Mouse (Mus musculus) heart, adult 8-10 months (tissue): ENCODE results near the gene Entpd1. TPM values are rescaled to one million over a fixed set of nuclear protein-coding genes. Genes with fewer than 3 reads are reported as not detected.

ENCODE experiments used
- DNase-seq: peaks from one replicate; pipeline ENCODE4 v3.0.0; 2022; ENCODE audit warnings: low spot score
- total RNA-seq, 4 experiments: library from RNA; stranded (reverse); gene quantifications; 2 replicates each; pipeline ENCODE4 v1.2.4; 2022

Gene Entpd1
- total RNA-seq, 4 experiments from 2014 or later, result 17.5 to 21.0 (median 19.8) TPM

DNA sequence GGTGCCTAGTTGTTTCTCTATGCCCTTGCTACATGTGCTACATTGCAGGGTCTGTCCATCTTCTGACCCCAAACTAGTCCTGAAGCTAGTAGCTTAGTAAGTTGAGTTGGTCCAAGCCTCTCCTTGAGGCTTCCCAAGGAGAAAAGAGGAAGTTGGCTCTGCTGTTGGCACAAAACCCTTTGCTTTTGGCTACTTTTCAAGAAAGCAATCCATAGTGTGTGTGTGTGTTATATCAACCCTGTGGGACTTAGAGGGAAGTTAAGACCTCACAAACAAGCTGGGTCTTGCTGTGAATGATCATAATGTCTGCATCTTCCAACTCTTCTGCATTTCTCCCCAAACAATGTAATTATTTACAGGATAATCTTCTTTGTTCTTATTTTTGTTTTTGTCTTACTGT is 16.8 kb downstream of the Entpd1 start:
- no peak for DNase-seq

DNA sequence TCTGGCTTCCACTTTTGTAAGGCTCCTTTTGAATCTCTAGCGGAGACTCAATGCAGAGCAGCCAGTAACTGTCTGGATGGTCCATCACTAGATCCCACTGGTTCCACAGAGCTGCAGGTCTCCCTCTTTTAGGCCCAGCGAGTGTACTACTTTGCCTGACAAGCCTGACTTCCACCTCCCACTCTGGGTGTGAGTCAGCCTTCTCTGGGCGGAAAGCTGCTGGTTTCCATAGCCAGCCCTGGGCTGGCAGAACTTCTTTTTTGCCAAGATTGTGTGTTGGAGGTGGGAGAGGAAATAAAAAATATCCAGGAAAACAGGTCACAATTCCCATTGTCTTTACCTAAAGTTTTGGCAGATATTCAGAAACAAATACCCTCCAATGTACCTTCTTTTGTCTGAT is 17.9 kb downstream of the Entpd1 start:
- no peak for DNase-seq

DNA sequence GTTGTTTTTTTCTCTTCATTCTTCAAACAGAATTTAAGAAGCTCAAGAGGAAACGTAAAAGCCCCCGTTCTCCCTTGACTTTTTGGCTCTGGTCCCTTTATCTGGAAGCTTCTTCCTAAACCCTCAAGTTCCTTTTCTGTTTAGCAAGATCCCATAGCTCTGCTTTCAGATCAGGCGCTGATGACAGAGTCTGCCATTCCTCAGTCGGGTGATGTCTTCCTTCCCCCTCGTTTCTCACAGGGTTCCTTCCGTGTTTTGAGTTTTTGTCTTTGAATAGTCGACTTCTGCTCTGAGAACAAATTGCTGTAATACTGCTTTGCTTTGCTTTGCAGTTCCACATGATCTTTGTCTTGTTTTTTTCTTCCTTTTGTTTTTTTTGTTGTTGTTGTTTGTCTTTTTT is 18.4 kb downstream of the Entpd1 start:
- peak; percentile 53 for DNase-seq

DNA sequence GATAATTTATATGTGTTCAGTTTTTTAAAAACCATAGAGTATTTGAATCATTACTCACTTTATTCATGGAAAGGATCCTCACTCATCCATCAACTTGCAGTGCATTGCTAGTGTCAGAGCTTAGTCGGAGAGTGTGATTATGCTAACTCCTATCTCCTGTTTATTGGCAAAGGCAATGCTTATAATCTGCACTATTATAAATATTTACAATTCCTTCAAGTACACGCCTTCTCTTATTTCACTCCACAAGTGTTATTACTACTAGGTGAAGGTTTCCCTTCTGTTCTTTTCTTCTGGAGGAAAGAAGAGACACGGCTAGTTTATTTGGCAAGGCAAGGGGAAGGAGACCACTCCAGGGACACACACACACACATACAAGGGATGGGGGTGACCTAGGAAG is 20.0 kb downstream of the Entpd1 start:
- no peak for DNase-seq

DNA sequence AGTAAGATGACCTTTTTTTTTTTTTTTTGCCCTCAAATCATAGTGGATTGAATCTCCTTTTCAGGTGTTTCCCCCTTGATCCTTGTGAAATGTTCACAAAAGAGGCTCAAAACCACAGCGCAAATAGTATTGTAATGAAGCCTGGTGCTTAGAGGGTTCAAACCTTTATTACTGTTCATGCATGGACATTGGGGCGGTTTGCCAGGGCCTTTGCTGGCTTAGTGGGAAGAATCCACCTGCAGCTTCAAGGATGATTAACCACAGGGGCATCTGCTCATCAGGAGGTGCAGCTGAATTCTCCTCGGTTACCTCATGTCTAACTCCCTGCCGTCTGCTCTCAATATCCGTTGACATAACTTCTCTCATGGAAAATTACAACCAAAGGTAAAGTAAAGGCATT is 20.5 kb downstream of the Entpd1 start:
- no peak for DNase-seq

DNA sequence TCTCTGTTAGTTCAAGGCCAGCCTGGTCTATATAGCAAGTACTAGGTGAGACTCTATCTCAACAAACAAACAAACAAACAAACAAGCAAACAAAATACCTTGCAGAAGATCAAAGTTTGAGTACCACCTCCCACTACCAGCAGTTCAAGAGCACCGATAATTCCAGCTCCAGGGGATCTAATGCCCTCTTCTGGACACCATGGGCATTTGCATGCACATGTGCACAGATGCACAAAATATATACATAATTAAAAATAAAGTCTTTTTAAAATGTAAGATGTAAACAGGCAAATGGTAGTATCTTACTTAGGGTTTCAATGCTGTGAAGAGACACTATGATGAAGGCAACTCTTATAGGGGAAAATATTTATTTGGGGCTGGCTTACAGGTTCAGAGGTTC is 21.0 kb downstream of the Entpd1 start:
- no peak for DNase-seq

DNA sequence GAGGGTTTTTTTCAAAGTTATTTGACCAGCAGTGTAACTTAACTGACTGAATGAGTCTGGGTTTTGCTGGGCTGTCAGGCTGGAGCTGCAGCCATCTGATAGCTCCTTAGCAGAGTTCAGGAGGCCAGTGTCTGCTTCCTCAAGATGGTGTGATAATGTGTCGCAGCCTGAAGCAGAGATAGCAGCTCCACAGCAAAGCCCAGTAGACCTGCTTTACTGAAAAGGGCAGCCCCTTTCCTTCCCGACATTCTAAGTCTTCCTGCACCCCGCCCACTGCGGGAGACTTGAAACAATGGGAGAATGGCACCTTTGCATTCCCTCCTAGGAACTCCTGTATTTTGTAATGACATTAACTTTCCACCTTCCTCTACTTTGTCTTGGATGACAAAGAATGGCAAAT is 24.9 kb downstream of the Entpd1 start:
- DNase-seq, result peak; percentile 71

DNA sequence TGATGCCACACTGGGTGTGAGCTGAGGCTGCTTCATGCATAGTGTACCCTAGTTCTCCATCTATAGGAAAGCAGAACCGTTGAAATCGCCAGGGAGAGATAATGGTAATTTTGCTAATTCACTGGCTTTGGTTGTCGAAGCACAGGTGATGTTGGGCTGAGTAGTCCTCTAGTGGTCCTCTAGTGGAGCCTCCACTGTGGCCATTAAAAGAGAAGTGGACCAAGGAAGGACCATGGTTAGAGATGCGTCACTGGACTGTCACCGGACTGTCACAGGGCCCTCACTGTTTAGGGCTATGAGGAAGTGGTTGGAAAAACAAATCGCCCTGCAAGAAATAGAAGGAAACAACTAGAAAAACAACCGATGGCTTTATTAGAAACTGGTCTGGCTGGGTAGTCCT is 25.4 kb downstream of the Entpd1 start:
- DNase-seq, result no peak

DNA sequence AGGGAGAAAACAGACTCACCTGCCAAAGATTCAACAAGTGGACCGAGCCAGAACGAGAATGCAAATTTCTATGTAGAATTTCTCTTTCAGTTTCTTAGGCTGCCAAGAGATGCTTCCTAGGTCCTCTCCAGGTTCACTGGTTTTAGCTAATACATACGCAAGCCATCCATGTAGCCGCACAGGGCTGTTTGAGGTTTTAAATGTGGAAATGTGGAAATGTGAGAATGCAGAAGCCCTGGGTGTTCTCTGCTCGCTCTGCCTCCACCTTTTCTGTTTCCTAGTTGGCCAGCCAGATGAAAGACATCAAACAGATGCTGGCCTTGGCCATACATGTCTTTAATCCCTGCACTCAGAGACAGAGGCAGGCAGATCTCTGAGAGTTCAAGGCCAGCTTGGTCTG is 26.4 kb downstream of the Entpd1 start:
- no peak for DNase-seq

DNA sequence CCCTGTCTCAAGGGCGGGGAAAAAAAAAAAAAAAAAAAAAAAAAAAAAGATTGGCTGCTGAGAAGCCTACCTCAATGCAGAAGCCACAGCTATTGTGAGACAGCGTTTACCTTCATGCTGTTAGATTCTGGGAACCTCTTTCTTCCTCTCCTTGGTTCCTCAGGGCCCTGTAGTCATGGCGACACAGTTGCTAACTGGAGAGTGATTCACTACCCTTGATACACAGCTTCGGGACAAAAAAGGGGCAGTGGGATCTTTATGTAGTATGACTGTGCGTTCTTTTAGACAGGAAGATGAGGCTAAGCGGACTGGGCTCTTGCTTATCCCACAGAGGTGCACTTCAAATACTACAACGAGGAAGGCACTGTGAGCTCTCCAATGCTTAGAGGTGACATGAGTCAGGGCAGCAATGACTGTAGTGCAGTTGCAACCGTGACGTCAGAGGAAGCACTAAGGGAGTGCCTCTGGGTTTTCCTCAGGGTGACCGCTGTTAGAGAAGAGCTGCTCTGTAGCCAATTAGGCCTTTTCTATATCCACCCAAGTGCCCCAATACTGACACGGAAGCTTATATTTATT is 27.7 kb downstream of the Entpd1 start:
- DNase-seq, result no peak

DNA sequence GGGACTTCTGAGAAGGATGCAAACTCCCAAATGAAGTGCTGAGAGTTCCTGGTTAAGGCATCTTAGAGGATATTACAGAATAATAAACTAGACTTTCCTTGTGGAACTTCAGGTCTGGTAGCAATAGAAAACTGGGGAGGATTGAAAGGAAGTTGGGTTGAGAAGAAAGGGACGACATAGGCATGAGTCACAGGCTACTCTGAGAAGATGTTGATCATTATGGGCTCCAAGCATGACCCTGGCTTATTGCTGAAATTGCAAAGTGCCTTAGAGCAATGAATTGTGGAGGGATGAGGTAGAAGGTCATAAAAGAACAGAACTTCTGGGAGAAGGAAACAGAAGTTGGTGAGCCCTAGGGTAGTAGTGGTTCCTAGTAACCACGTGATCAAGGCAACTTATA is 28.6 kb downstream of the Entpd1 start:
- no peak for DNase-seq

DNA sequence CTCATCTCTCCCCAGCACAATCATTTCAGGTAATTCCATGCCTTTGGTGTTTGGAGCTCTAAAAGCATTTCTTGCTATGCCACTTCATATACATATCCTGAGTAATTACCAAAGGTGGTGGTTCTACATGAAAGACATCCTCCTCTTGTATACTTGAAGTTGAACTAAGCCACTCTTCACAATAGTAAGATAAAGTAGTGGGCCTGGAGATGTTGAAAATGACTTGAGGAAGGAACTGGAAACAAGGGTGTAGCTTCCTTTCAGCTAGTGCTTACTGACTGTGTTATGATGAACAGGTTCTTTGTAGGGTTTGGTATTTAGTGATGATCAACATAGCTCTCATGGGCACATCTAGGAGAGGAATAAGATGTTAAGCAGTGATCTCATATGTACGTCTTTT is 31.7 kb downstream of the Entpd1 start:
- DNase-seq, result no peak

DNA sequence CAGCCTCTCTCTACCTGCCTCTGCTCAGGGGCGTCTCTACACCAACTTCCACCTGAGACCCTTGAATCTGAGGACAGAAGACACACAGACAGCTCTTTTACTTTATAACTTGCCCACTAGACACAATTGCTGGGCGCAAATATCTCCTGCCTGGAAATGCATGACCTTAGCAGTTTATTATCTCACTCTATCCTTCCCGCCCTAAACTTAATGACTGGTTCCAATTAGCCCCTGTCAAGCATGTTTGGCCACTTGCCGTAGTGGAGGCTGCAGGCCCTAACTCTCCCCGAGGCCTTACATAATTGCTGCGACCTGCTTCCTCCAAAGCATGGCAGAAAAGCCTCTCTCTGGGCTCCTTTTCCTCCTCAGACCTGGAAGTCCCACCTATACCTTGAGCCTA is 34.2 kb downstream of the Entpd1 start:
- DNase-seq, result no peak

DNA sequence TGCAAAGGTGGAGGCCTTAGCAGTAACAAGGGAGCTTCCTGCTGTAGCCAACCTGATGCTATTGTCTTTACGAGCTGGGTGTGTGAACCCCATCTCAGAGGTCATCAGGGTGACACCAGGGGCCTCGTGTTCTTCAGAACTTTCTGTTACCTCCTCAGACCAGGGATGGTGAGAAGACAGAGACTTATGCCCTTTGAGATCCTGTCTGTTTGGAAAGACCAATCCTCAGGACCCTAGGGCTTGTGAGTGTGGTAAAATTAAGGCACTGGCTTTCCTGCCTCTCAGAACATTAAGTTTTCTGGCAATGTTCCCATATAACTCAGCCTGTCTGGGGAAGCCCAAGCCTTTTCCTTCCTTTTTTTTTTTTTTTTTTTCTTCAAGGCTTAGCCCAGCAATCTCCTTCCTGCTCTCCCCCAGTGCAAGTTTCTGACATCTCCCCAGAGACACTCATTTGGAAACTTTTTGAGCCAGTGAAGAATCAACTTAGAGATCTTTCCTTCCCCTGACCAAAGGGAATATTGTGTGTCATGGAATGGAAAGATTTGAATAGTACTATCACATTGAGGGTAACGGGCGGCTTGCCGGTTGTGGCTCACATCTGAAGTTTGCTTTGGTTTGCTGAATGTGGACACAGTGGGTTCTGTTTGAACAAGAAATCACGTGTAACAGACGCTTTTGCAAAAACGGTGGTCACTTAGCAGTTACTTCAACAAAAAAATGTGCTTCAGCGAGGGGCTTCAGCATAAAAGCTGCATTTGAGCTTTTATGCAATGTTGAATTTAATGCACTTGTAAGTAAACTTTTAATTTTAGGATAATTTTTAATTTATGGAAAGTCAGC is 35.4 kb downstream of the Entpd1 start:
- peak; percentile 81 for DNase-seq

DNA sequence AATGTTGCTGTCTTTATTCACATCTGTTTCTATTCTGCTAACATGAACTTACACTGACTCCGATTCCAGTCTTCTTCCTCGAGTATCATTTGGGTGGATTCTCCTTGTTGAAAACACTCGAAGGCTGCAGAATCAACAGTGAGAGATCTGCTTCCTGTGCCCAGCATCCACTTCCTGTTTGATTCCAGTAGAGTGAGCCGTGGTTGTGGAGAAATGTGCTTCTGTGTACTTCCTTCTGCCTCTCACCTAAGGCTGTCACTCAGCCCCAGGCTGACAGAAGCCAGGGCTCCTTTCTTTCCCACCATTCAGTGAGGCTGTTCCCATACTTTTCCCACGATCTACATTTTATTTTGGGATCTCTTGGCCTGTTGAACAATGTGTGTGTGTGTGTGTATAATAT is 37.9 kb downstream of the Entpd1 start:
- no peak for DNase-seq

DNA sequence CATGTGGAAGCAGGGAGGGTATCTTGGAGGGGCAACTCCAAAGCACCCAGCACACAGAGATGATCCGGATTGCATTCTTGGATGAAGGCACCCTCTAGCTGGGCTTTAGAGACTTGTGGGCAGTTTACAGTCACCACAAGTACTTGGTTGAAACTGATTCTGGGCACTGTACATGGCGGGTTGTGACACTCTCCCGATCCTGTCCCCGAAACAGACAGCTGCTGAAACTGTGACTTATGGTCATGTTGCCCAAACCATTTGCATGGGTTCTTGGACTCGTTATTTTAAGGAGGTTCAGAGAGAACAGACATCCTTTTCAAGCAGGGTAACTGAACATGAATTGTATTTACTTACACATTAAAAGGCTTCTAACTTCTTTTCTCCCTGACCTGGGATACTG is 44.0 kb downstream of the Entpd1 start:
- DNase-seq, result no peak

DNA sequence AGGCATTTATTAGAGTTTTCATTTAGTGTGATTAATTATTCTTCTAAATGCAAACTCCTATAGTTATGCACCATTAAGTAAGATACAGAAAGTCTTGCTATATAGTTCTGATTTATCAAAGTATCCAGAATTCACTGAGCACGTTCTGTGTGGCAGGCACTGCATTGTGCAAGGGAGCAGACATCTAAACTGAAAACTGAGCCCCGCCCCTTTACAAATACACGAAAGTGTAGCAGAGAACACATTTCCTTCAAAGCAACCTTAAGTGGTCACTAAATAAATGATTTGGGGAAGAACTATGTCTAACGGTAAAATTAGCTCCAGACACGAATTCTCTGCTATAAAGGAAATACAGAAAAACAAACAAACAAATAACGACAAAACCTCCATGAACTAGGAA is 46.1 kb downstream of the Entpd1 start:
- no peak for DNase-seq

DNA sequence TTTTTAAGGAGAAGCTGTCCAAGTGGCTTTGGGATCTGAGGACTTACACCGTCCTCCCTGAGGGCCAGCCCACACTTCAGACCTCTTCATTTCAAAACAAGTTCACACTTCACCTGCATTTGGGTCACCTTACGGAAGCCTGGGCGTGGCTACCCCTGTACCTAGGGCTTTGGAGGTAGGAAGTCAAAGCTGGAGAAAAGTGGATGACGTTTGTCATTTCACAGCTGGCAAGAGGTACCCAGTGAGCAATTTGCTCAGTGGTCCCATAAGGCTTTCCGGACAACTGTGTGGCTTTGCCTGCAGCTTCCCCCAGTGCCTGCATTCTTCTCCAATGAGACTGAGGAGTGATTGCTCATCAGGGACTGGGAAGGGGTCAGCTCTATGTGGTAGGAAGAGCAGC is 46.8 kb downstream of the Entpd1 start:
- no peak for DNase-seq

DNA sequence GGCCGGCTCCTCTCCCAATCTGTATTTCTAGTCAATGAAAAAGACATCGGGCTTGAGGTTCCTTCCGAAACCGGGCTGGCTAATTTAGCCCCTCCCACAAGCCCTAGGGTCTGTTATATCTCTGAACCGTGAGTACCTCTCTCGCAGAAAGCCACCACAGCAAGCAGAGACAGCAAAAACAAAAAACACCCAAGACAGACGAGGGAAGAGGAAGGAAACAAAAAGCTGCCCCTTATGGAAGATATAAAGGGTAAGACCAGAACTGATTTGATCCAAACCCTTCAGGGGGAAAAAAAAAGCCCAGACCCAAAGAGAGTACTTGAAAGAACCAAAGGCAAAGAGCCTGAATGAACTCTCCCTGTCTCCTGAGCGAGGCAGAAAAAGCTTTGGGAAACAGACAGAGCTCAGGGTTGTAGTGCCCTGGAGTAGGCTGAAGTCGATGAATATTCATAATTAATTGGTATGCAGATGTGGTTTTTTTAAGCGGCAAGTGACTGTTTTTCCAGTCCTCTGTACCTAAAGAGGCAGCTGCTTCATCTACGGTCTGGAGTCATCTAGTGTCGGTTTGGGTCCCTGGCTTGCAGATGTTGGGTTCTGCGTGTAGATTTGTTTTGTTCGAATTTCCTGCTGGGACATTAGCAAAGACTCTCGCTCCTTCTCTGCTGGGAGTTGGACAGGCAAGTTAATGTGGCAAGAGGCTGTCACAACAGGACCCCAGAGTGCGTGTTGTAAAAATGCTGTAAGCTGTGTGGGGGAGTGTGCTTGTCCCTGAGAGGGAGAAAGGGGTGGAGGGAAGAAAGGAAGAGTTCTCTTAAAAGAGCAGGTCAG is 47.7 kb downstream of the Entpd1 start:
- peak; percentile 67 for DNase-seq

DNA sequence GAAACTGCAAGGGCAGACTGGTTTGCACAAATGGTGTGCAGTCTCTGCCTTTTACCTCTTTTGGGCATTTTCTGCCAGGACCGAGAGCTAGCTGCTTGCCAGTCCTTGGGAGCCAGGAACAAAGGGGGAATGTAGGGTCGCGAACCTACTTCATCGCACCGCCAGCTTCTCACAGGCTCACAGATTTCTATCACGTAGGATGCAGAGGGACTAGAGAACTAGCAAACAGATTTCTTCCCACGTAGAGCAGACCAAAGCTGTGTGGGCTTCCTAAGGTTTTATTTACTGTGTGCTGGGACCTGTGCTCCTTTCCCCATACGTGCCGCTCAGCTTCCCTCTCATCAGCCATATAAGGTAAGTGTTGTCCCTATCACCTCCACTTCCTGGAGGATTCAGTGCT is 48.3 kb downstream of the Entpd1 start:
- no peak for DNase-seq

DNA sequence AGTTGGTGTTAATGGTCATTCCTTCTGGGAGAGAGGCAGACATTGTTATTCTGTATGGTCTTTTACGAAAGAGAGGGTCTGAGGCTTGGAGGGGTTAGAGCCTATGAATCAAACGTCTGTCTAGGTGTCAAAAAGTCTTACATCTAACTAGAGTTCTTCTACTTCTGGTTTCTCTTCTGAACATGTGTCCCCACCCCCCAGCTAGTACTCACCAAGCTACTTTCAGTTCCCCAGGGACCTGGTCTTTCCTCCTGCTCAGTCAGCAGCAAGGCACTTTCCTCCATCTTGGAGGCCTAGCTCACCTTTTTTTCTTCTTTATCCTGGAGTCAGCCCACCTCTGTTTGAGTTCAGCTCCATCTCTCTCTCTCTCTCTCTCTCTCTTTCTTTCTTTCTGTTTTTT is 48.9 kb downstream of the Entpd1 start:
- DNase-seq, result peak; percentile 55

DNA sequence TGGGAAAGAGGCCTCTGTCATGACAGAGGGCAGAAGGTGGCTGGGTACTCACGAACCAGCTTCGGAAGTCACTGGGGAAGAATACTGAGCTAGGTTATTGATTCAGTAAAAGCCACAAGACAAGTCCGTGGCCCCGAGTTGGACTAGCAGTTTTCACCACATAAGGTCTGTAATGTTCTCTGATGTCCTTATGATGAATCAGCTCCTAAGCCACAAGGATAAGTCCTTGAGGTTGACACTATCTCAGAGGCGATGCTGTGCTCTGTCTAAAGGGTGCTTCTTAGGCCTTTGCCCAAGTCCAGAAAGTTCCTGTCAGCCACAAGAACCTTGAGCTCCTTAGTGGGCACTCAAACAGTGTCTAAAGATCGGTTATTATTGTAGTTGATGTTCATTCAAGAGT is 49.7 kb downstream of the Entpd1 start:
- no peak for DNase-seq

DNA sequence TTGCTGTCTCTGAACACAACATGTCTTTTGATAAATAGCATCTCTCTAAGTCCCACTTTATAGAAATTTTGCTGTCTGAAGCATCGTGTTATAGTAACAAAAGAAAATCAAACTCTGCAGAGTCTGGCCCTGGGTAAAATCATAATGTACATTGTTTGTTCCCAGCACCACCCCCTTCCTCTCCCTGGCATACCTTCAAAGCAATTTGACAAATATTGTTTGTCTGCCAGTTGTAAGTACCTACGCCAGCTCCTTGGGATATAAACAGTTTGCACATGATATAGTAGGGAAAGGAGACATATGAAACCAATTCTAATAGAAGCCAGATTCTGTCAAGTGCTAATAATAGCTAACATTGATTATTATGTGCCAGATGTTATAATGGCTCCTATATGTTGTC is 50.6 kb downstream of the Entpd1 start:
- DNase-seq, result no peak
